Mouse (Mus musculus): Measurements from ENCODE around the gene Lrrc8c.

DNA sequence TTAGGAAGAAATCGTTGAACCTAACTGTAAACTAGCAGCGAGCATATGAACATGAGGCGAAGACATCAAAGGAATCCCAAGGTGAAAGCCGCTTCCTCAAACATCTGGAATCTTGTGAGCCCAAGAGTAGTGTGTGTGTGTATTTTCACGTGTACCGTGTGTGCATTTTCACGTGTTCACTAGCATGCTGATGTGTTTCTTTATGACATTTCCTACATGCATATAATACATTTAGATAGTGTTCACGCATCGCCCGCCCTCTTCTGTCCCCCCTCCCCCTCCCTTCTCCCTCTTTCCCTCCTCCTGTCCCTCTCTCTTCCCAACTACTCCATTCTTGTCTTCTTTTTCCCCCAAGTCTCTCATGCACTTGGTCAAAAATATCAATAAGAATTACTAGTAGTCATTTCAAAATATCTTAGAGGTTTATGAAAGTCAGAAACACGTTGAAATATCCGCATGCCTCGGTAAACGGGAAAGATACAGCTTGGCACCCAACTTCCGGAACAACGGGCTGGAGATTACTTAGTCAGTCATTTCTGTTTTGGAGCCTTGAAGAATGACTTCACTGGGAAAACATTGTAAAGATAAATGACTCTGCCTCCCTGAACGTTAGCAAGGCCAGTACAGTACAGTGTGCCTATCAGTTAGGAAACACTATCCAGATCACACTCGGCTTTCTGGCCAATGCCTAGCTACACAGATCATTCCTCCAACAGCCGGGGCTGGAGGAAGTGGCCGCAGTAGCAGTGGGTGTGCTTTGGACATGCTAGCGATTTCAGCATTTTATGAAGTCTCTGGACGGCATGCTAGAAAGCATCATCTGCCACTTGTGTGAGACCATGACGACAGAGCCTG is 8.5 kb downstream of the Lrrc8c start:
- TF ChIP-seq CTCF (IDR thresholded peaks at IDR 0.05; ENCODE audit: borderline replicate concordance, insufficient read depth, low read depth, low read length), result no peak
- TF ChIP-seq POLR2A (IDR thresholded peaks at IDR 0.05; ENCODE audit: borderline replicate concordance, insufficient read depth, low read length), result no peak
